Mouse (Mus musculus): ENCODE measurements around the gene Lpp.

GRCm38 (mm10) chr16:24365900-24366299, 27.4 kb upstream of the Lpp start:
- TF ChIP-seq JUND (conservative IDR thresholded peaks at IDR 0.05; ENCODE audit: low read depth, low read length) (no peak), TBP (conservative IDR thresholded peaks at IDR 0.05; ENCODE audit: low read depth, low read length) (no peak), MAX (IDR thresholded peaks at IDR 0.05; ENCODE audit: low read length) (no peak), E2F4 (IDR thresholded peaks at IDR 0.05; ENCODE audit: insufficient replicate concordance, low read depth, low read length) (no peak), CHD1 (IDR thresholded peaks at IDR 0.05; ENCODE audit: low read depth, low read length) (no peak)

Measured in CH12.LX (cell line).